Mouse (Mus musculus) brain, embryonic 14.5 days (tissue): ENCODE results near the gene Ctla4.

Experiments
- CTCF ChIP-seq: fragments of 200-500 bp; IDR thresholded peaks from 2 replicates; pipeline ENCODE4 v1.5.1; 2012; ENCODE audit warnings: inconsistent platforms, mild to moderate bottlenecking, moderate library complexity, borderline replicate concordance; ENCODE audit not compliant: insufficient read depth, insufficient read length; ENCODE audit errors: extremely low read depth
- POLR2A ChIP-seq: fragments of 200-500 bp; IDR thresholded peaks from 2 replicates; pipeline ENCODE4 v1.6.1; 2012; ENCODE audit warnings: mild to moderate bottlenecking, inconsistent platforms, borderline replicate concordance; ENCODE audit not compliant: poor library complexity, insufficient read depth, insufficient read length, severe bottlenecking; ENCODE audit errors: extremely low read depth

DNA sequence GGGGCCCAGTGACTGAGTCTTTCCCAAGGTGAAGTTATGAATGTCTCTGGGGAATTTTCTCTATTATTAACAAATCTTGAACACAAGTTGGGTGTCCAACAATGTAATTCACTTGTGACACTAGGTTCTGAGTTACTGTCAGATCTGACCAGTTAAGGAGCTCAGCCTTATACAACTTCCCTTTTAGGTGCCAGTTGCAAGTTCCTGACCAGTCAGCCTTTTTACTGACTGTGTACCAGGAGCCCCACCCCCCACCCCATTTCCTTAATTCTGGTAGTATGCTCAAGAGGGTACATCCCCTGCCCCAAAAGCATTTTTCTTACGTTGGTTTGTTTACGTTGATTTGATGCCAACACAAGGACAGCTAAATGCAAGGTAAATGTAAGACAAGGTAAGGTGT, 21.6 kb upstream of the Ctla4 start:
- no peak for TF ChIP-seq CTCF
- TF ChIP-seq POLR2A = no peak
